Mouse (Mus musculus): Measurements from ENCODE around the gene Sox6. TPM values are rescaled to one million over a fixed set of nuclear protein-coding genes. Genes with fewer than 3 reads are reported as not detected.

Gene Sox6
- polyA plus RNA-seq, 1 experiment: 8.1 TPM

DNA sequence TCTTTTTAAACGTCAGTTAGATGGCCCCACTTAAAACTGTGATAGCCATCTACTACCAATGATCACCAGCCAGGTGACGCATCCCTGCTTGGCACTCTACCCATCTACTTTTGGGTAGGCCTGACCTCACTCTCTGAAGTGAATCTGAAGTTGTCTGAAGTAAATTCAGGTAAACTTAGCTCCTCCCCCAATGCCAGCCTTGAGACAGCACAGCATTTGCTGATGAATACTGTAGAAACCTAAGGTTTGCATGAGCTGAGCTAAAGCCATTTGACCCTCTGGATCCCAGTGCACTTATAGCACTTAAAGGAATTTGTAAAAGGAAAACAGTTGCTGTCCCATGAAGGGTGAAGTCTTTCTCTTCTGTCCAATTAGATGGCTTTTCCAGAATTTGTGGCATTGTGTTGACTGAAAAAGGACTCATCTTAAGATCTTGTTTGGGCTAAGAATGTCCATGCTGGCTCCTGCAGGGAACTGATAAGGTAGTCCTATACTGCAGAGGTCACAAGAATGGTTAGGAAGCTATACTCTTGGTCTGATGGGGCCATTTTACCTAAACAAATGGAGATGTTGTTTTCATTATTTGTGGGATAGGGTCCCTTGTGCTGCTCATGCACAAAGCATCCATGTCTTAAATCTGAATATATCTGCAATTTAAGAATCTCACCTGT is 50.4 kb downstream of the Sox6 start:
- DNase-seq (ENCODE audit: extremely low spot score in 1 of 2, low spot score in 1 of 2): no peak

DNA sequence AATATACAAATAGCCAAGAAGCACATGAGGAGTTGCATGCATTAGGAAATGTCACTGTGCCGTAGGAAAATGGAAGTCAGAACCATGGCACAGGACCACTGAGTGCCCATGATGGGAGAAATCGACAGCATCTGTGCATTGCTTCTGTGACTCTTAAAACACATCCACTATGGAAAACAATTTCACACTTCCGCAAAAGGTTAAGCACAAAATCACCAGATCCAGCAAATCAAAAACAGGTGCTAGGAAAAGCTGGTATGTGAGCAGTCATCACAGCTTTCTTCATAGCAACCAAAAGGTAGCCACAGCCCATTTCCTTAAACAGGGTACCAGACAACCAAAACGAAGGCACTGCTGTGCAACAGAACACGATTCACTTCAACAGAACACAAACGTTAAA is 52.9 kb downstream of the Sox6 start:
- no peak for DNase-seq (ENCODE audit: extremely low spot score in 1 of 2, low spot score in 1 of 2)

DNA sequence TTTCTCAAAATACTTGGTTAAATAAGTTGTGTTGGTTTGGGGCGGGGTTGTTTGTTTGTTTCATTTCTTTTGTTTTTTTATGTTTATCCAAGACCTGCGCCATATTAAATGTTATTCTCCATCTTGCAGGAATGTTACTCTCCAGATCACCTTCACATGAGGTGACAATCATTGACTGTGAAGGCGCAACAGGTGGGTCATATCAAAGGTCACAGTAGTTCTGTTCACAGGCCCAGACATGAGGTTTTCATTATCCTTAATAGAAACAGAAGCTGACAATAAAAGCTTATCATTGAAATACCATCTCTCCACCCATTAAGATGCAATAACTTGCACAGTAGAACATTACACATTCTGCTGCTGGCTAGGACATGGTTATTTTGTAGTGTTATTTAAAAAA is 54.5 kb downstream of the Sox6 start:
- DNase-seq (ENCODE audit: extremely low spot score in 1 of 2, low spot score in 1 of 2): no peak

DNA sequence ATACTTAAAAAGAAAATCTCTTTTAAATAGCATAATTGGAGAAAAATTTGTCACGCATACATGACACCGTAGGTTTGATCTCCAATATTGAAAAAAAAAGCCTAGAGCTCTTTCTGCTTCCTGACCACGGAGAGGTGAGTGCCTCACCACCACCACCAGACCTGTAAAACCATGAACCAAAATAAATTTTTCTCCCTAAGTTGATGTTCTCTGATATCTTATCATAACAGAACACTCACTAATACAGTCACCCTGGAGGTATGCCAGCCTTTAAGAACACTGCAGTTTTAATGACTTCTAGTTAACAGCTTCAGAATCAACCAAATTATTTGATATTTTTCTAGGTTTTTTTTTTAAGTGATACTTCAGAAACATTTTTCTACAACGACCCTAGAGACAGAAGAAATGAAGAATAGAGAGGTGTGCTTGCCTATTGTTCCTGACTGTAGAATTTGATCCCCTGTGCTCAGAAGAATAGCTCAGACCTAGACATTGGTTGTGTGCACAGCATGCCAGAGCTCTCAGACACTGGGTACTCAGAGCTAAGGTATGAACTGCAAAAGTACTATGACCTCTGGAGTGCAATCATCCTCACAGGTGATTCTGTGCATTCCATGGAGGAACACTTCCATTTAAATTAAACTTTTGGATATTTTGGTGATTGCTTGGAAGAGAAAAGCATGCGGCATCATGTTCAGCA is 58.6 kb downstream of the Sox6 start:
- no peak for DNase-seq (ENCODE audit: extremely low spot score in 1 of 2, low spot score in 1 of 2)

DNA sequence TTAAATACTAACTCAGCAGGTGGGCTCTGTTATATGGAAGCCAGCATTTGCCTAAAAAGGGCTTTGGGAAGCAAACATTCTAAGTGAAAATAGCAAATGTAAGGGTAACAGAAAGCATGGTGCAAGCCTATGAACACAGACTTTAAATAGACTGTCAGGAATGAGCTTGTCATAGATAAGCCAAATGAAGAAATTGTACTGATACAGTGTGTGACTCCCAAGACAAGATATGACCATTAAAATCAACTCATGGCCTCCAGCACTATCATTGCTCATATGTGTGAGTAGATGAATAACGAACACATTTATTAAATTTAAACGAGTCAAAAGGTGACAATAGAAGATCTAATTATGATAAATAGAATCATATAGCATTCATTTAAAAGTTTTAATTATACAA is 64.1 kb downstream of the Sox6 start:
- DNase-seq (ENCODE audit: extremely low spot score in 1 of 2, low spot score in 1 of 2): no peak

DNA sequence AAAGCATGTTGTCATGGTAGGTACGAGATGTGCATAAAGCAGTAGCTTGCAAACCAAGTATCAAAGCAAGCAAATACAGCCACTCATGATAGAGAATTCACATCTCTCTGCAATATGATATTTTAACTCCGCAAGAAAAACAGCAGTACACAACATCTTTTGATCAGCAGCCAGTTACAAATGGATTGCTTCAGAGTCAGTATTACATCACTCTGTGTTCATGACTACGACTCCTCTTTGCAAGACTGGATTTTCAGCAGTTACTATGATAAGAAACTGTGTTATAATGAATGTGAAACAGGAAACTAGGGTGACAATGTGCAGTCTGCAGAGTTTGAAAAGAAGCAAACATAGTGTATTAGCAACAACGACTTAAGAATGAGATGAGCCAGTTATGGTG is 71.4 kb downstream of the Sox6 start:
- peak in 1 of 2 experiments; percentile 5 for DNase-seq (ENCODE audit: extremely low spot score in 1 of 2, low spot score in 1 of 2)

GRCm38 (mm10) chr7:115966181-115966580 is 72.4 kb downstream of the Sox6 start:
- DNase-seq (ENCODE audit: extremely low spot score in 1 of 2, low spot score in 1 of 2): peak; percentile 48 to 74

- no peak for DNase-seq (ENCODE audit: extremely low spot score in 1 of 2, low spot score in 1 of 2)
Observed at GRCm38 (mm10) chr7:115953046-115953445, 85.5 kb downstream of the Sox6 start.

DNA sequence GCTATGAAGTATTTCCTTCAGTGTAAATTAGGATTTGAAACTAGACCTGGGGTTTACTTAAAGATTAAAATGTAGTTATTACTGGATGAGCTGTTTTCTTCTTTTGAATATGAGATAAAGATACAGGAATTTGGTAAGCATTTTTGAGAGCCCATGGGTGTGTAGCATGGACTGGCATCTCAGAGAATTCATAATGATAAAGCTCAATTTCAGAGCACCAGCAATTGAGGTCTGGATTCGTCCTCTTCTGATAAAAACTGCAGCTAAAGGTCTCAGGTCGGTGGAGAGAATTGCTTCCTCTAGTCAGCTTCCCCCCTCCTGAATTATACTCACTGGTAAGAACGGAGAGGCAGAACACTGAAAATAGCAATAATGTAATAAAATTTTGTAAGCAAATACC is 86.4 kb downstream of the Sox6 start:
- no peak for DNase-seq (ENCODE audit: extremely low spot score in 1 of 2, low spot score in 1 of 2)

DNA sequence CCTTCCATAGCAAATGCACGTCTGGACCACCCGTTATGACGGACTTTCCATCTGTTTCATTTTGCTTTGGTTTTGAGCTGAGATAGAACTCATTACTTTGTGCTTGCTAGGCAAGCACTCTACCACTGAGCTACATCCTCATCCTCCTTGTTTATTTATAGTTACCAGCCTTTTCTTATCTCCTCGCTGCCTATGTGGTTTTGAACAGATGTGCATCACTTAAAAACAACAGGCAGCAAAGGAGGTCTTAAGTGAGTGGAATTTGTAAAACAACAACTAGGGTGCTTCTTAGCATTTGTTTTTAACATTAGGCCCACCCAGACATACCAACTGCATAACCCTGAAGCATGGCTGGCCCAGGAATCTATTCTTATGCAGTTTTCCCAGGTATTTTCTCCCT is 86.9 kb downstream of the Sox6 start:
- no peak for DNase-seq (ENCODE audit: extremely low spot score in 1 of 2, low spot score in 1 of 2)

GRCm38 (mm10) chr7:115947916-115948315 is 90.7 kb downstream of the Sox6 start:
- DNase-seq (ENCODE audit: extremely low spot score in 1 of 2, low spot score in 1 of 2): no peak

GRCm38 (mm10) chr7:115946559-115946958 is 92.0 kb downstream of the Sox6 start:
- no peak for DNase-seq (ENCODE audit: extremely low spot score in 1 of 2, low spot score in 1 of 2)

DNA sequence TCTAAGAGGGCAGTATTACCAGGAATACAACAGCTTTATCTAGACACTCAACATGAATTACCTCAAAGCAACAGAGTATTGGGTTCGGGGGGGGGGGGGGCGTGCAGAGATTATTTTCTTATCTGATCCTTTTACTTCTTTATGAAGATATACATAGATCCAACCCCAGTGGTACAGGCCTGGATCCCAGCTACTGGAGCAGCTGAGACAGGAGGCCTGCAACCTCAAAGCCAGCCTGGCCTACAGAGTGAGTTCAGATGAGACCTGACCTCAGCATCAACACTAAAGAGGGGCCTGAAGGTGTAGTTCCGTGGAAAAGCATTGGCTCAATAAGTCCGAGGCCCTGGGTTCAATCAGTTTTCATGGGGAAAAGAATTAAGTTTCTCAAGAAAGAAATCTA is 93.1 kb downstream of the Sox6 start:
- no peak for DNase-seq (ENCODE audit: extremely low spot score in 1 of 2, low spot score in 1 of 2)

DNA sequence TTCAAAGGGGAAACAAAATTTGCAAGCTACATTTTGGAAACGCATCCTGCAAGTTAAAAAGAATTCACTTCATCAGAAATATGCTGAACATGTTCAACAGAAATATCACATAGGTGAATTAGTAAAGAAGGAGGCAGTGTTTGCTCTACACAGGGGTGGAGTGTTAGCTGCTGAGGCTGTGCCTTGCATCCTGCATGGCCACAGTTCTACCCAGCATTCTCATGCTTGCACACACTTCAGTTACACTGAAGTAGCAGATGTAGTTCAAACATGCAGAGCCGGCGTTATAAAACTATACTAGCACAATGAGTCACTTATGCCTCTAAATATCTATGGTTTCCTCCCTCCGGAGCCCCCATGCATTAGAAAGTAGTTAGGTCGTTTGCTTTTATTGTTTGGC is 94.3 kb downstream of the Sox6 start:
- no peak for DNase-seq (ENCODE audit: extremely low spot score in 1 of 2, low spot score in 1 of 2)

DNA sequence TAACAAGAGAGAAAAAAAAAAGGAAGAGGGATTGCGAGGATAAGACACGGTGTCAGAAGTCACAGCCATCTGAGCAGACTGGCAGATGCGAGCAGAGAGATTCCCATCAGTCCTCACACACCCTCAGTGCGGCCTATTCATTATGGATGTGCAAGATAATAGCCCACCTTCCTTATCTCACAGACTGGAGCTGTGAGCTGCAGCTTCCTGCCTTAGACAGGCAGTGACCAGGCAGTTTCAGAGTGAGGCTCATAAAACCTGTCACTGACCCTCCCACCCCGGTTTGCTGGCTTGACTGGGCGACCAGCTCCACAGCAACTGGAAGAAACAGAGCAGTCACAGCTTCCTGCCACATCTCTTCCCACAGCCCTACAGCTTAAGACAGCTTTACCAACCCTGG is 96.8 kb downstream of the Sox6 start:
- DNase-seq (ENCODE audit: extremely low spot score in 1 of 2, low spot score in 1 of 2): no peak

GRCm38 (mm10) chr7:115939292-115939691 is 99.3 kb downstream of the Sox6 start:
- DNase-seq (ENCODE audit: extremely low spot score in 1 of 2, low spot score in 1 of 2): no peak

- no peak for DNase-seq (ENCODE audit: extremely low spot score in 1 of 2, low spot score in 1 of 2)
Observed at GRCm38 (mm10) chr7:115936908-115937307, 101.7 kb downstream of the Sox6 start.

DNA sequence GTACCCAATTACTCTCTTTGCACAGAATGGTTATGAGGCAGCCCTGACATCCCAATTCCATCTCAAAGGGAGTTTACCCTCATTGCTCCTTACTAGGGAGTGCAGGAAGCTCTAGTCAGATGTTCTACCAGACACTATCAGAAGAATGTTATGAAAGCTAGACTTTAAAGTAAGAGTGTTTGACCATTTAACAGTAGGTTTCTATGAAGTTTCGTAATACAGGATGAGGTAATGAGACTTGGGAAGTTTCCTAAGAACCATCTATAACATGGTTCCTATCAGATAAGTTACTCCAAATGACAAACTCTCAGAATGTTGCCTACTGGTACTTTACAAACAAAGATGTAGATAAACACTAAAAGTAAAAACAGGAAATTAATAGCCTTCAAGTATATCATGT is 123.3 kb downstream of the Sox6 start:
- no peak for DNase-seq (ENCODE audit: extremely low spot score in 1 of 2, low spot score in 1 of 2)

DNA sequence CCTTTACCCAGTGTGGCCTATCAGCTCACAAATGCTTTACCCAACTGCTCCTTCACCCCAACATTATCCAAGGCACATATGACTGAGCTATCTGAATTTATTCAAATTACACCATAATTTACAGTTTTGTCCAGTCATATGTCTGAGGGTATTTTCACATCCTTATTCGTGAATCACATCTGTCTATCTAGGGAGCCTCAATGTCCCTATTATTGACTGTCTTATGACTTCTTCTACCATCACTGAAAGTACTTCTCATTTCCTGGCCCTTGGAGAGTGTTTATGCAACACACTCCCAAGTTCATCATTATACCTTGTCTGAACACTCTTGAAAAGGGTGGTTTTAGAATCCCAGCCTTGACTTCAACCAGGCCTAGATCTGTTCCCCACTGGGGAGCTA is 128.3 kb downstream of the Sox6 start:
- DNase-seq (ENCODE audit: extremely low spot score in 1 of 2, low spot score in 1 of 2): no peak

DNA sequence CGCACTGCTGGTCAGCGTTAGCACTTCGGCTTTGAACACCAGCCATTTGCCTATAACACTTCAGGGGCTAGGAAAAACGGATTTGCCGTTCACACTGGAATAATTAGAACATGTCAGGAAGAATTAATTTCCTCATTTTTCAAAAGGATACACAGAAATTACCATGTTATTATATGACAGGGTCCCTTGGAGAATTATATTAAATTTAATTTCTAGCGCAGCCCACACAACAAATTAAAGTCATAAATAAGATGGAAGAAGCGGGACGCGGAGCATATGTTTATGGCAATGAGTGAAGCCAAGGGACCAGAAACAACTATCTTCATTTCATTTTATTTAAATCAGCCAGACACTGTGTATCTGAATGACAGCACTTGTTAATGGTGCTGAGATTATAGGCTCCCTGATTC is 133.8 kb downstream of the Sox6 start:
- no peak for DNase-seq (ENCODE audit: extremely low spot score in 1 of 2, low spot score in 1 of 2)

- DNase-seq (ENCODE audit: extremely low spot score in 1 of 2, low spot score in 1 of 2): no peak
Observed at GRCm38 (mm10) chr7:115903931-115904797, 134.4 kb downstream of the Sox6 start.

GRCm38 (mm10) chr7:115903368-115903767 is 135.2 kb downstream of the Sox6 start:
- no peak for DNase-seq (ENCODE audit: extremely low spot score in 1 of 2, low spot score in 1 of 2)

Data from frontal cortex, adult 2 months (tissue).